Mouse (Mus musculus) urinary bladder, postnatal 25 days (tissue): ENCODE data around the gene Lrrc74b.
A peak's percentile ranks its signal among the peaks of the same experiment; 100 is the strongest.
"Not testable (repeated sequence)": the region's sequence is repeated elsewhere in the genome, so short reads cannot be mapped to it uniquely, and the experiment has no call there.

Source experiments
- DNase-seq: peaks from one replicate; pipeline ENCODE4 v3.0.0; 2022; ENCODE audit warnings: low spot score

Lrrc74b gene

GRCm38 (mm10) chr16:17561128-17561750 lies at the start of gene Lrrc74b:
Gene Lrrc74b, minus strand, starts transcription at chr16:17561247.
- DNase-seq: peak; percentile 32

- no peak for DNase-seq
Measured at GRCm38 (mm10) chr16:17605684-17606083, 44.6 kb upstream of the Lrrc74b start.

- no peak for DNase-seq
Measured at GRCm38 (mm10) chr16:17604941-17605340, 43.9 kb upstream of the Lrrc74b start.

- no peak for DNase-seq
Measured at GRCm38 (mm10) chr16:17600944-17601562, 40.0 kb upstream of the Lrrc74b start.

GRCm38 (mm10) chr16:17590731-17591130 lies 29.7 kb upstream of the Lrrc74b start:
- no peak for DNase-seq

- DNase-seq: no peak
Measured at GRCm38 (mm10) chr16:17584555-17584954, 23.5 kb upstream of the Lrrc74b start.

GRCm38 (mm10) chr16:17583064-17583463 lies 22.0 kb upstream of the Lrrc74b start, which contains the start of gene Slc7a4:
Gene Slc7a4, minus strand, starts transcription at chr16:17583214.
- no peak for DNase-seq

- no peak for DNase-seq
Measured at GRCm38 (mm10) chr16:17576825-17577215, 15.8 kb upstream of the Lrrc74b start.

GRCm38 (mm10) chr16:17575870-17576824 lies 15.1 kb upstream of the Lrrc74b start:
- DNase-seq: peak; percentile 66

- no peak for DNase-seq
Measured at GRCm38 (mm10) chr16:17566186-17566585, 5.1 kb upstream of the Lrrc74b start.

- no peak for DNase-seq
Measured at GRCm38 (mm10) chr16:17564771-17565170, 3.7 kb upstream of the Lrrc74b start.

GRCm38 (mm10) chr16:17564221-17564620 lies 3.2 kb upstream of the Lrrc74b start:
- DNase-seq: no peak

- DNase-seq: no peak
Measured at GRCm38 (mm10) chr16:17563580-17563979, 2.5 kb upstream of the Lrrc74b start.

GRCm38 (mm10) chr16:17561751-17562208 lies 733 bp upstream of the Lrrc74b start, which contains the start of gene P2rx6:
Gene P2rx6, plus strand, starts transcription at chr16:17561885.
- DNase-seq: no peak

- no peak for DNase-seq
Measured at GRCm38 (mm10) chr16:17559396-17560027, 1.5 kb downstream of the Lrrc74b start.

GRCm38 (mm10) chr16:17558811-17559210 lies 2.2 kb downstream of the Lrrc74b start:
- DNase-seq: no peak

GRCm38 (mm10) chr16:17557947-17558480 lies 3.0 kb downstream of the Lrrc74b start:
- peak; percentile 73 for DNase-seq

- no peak for DNase-seq
Measured at GRCm38 (mm10) chr16:17556907-17557306, 4.1 kb downstream of the Lrrc74b start.

GRCm38 (mm10) chr16:17556180-17556579 lies 4.9 kb downstream of the Lrrc74b start:
- DNase-seq: no peak

GRCm38 (mm10) chr16:17554702-17555101 lies 6.3 kb downstream of the Lrrc74b start:
- not testable (repeated sequence) for DNase-seq

- no peak for DNase-seq
Measured at GRCm38 (mm10) chr16:17553910-17554685, 6.9 kb downstream of the Lrrc74b start.
